Mouse (Mus musculus) left cerebral cortex, adult 8-10 months (tissue): Measurements from ENCODE around the gene Map2k1. TPM values are rescaled to one million over a fixed set of nuclear protein-coding genes. Genes with fewer than 3 reads are reported as not detected.
"Not testable (repeated sequence)": the region's sequence is repeated elsewhere in the genome, so short reads cannot be mapped to it uniquely, and the experiment has no call there.

Source experiments
- DNase-seq, 2 experiments: peaks; one replicate each; pipeline ENCODE4 v3.0.0; 2022; ENCODE audit warnings: low spot score in 2 of 2
- microRNA-seq, 2 experiments: library from miRNA; unstranded; fragments of <30 nt; microRNA quantifications; one replicate each; pipeline ENCODE4 v1.2.0; 2022
- total RNA-seq, 4 experiments: library from RNA; stranded (reverse); gene quantifications; 2 replicates each; pipeline ENCODE4 v1.2.4; 2022

The Map2k1 gene
- total RNA-seq, 4 experiments from 2014 or later = 274 to 294 (median 288) TPM

- no peak for DNase-seq
Observed at GRCm38 (mm10) chr9:64172145-64172815, 81.2 kb downstream of the Map2k1 start.

GRCm38 (mm10) chr9:64169967-64170366, 83.5 kb downstream of the Map2k1 start:
- DNase-seq = not testable (repeated sequence)

GRCm38 (mm10) chr9:64160471-64160870, 93.0 kb downstream of the Map2k1 start:
- no peak for DNase-seq

- no peak for DNase-seq
Observed at GRCm38 (mm10) chr9:64156641-64157040, 96.8 kb downstream of the Map2k1 start.

- DNase-seq = no peak
Observed at GRCm38 (mm10) chr9:64139879-64140278, 113.6 kb downstream of the Map2k1 start.

GRCm38 (mm10) chr9:64138896-64139295, 114.5 kb downstream of the Map2k1 start:
- peak in 1 of 2 experiments; percentile 40 for DNase-seq

Small RNA genes within 50 kb of the gene (microRNA-seq; reads per million reads assigned to microRNA genes)
- gene Gm24106 = 0 reads per million in 2 experiments

Other genes with a start within 250 kb of the Map2k1 start
- gene Smad6, start 231.6 kb downstream of the Map2k1 start, total RNA-seq = 1 to 10 TPM; 1.9 to 2.8 (median 2.1) TPM
- under 1 TPM in 1 of 4 experiments, not detected in 3; 0.27 TPM for gene Lctl, start 136.5 kb downstream of the Map2k1 start, total RNA-seq
- gene Zwilch, start 80.5 kb downstream of the Map2k1 start, total RNA-seq = 1 to 10 TPM; 4.0 to 4.7 (median 4.4) TPM
- 100 to 1,000 TPM; 558 to 632 (median 593) TPM for gene Rpl4, start 80.3 kb downstream of the Map2k1 start, total RNA-seq
- 10 to 100 TPM; 18.7 to 25.0 (median 23.0) TPM for gene Snapc5, start 74.4 kb downstream of the Map2k1 start, total RNA-seq
- gene Uchl4, start 18.4 kb downstream of the Map2k1 start, total RNA-seq = 1 to 10 TPM; 1.9 to 2.9 (median 2.5) TPM
- gene Tipin, start 27.9 kb upstream of the Map2k1 start, total RNA-seq = 10 to 100 TPM; 19.5 to 24.7 (median 21.5) TPM
- 10 to 100 TPM; 28.8 to 30.4 (median 30.2) TPM for gene Dis3l, start 87.7 kb upstream of the Map2k1 start, total RNA-seq
- gene Megf11, start 132.0 kb upstream of the Map2k1 start, total RNA-seq = 10 to 100 TPM in 3 of 4 experiments, 1 to 10 TPM in 1; 9.4 to 11.4 (median 11.1) TPM